Mouse (Mus musculus) heart, adult 2 months (tissue): ENCODE data around the gene Pea15a.

Experiments
- CTCF ChIP-seq: fragments of 200-600 bp; IDR thresholded peaks from 2 replicates; pipeline ENCODE4 v1.8.1; 2022; ENCODE audit warnings: antibody characterized with exemption, mild to moderate bottlenecking, moderate library complexity
- EP300 ChIP-seq: fragments of 200-500 bp; IDR thresholded peaks from 2 replicates; pipeline ENCODE4 v1.6.1; 2011; ENCODE audit warnings: low read depth, low read length, control low read depth; ENCODE audit not compliant: insufficient read depth
- POLR2A ChIP-seq: fragments of 200-500 bp; IDR thresholded peaks from 2 replicates; pipeline ENCODE4 v1.6.1; 2011; ENCODE audit warnings: mild to moderate bottlenecking, low read depth, low read length, control low read depth; ENCODE audit not compliant: insufficient read depth

DNA sequence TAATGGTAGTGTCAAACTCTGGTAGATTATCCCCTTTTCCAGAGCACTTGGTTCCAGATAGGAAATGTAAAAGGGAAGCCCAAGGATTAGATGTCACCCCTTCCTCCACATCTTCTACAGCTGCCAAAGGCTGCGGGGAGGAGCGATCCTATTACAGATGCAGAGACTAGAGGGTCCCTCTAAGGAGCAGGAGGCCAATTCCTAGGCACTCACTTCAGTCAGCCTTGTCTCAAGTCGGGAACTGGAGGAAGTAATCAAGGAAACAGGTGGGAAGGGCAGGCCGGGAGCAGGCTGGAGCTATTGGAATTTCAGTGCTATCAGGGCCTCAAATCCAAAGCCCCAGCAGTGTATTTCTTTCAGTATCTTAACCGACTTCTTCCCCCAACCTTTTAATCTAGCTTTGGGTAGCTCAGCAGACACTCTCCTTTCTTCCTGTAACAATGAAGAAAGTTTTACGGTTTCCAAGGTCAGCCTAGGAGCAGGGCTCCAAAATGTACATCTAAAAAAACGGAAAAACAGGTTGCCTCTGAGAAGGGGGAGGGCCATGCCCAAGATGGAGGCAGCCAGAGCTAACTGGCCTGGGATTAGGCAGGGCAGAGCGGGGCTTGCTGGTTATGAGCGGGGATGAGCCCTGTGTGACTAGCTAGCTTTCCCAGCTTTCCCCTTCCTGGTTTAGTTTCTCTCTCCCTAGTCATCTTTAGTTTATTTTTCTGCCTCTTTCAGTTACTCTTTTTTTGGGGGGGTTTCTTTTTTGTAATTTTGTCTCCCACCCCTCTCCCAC, 2.4 kb downstream of the Pea15a start:
- no peak for TF ChIP-seq CTCF
- TF ChIP-seq POLR2A: no peak
- no peak for TF ChIP-seq EP300
